Comparison of ENCODE assay signal across 14 mouse cellular contexts in the genomic region with DNA sequence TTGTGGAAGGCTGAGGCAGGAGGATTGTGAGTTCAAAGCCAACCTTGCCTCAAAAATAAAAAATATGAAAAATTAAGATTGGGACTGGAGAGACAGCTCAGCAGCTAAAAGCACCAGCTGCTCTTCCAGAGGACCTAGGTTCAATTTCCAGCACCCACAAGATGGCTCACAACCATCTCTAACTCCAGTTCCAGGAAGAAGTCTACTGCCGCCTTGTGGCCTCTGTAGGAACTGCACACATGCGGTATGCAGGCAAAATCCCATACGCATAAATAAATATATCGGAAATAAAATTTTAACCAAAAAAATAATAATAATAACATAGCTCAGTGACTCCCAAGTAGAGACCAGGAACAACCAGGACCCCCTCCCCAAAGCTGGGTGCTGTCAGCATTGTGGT. TPM values are rescaled to one million over a fixed set of nuclear protein-coding genes. Genes with fewer than 3 reads are reported as not detected.
DNase-seq lines count a peak whose midpoint lies in the region; ATAC-seq and TF ChIP-seq lines count a peak whose summit lies in the region.
"Had no signal": no experiment of that assay in that cellular context is flagged by ENCODE, and none has a peak within 500 bp of the region (broad histone marks: within the 10 kb centered on the region; RNA-seq: fewer than 3 reads in every experiment).

No protein-coding gene starts in this region.

- peak; percentile 26 for DNase-seq in heart, postnatal 4 days
- DNase-seq in neural tube, embryonic 10.5 days (ENCODE audit: extremely low spot score, low spot score) = peak; percentile 27
- DNase-seq in brain, embryonic 14.5 days (ENCODE audit: low read depth) = no peak
- DNase-seq in testis, postnatal 14 days (ENCODE audit: low spot score) = peak; percentile 62
- DNase-seq in urinary bladder, postnatal 4 days (ENCODE audit: low spot score in 2 of 2) = no peak
- DNase-seq in adrenal gland, adult 8-10 months = no peak
- DNase-seq: kidney, adult 11 months had no signal

- no peaks in the 10 kb centered on the region for H3K9me3 ChIP-seq in heart, embryonic 11.5 days (replicated peaks; ENCODE audit: control insufficient read depth, low read length)
- H3K9me3 ChIP-seq in neural tube, embryonic 15.5 days (replicated peaks) = no peaks in the 10 kb centered on the region
- H3K9me3 ChIP-seq: embryonic facial prominence, embryonic 10.5 days; forebrain, embryonic 13.5 days; heart, embryonic 13.5 days; limb, embryonic 13.5 days; midbrain, embryonic 15.5 days had no signal

- TF ChIP-seq POLR2A in brain, embryonic 14.5 days (IDR thresholded peaks at IDR 0.05; ENCODE audit: borderline replicate concordance, extremely low read depth, insufficient read depth, insufficient read length, poor library complexity, severe bottlenecking) = no peak

- no peak for ATAC-seq in heart, embryonic 11.5 days (replicated peaks; ENCODE audit: insufficient number of reproducible peaks, low FRiP score, low TSS enrichment)
- no peak for ATAC-seq in neural tube, embryonic 15.5 days (ENCODE audit: low FRiP score)
- ATAC-seq: forebrain, embryonic 13.5 days; midbrain, embryonic 15.5 days had no signal

- H3K27ac ChIP-seq in heart, embryonic 11.5 days (ENCODE audit: low read depth, low read length) = no peak overlapping the region
- H3K27ac ChIP-seq in neural tube, embryonic 15.5 days (replicated peaks) = no peak overlapping the region
- H3K27ac ChIP-seq: embryonic facial prominence, embryonic 10.5 days; forebrain, embryonic 13.5 days; heart, embryonic 13.5 days; limb, embryonic 13.5 days; midbrain, embryonic 15.5 days had no signal

- TF ChIP-seq CTCF in brain, embryonic 14.5 days (IDR thresholded peaks at IDR 0.05; ENCODE audit: borderline replicate concordance, extremely low read depth, insufficient read depth, insufficient read length) = peak; percentile 47; the same call in 1 of the 2 replicates

- no peaks in the 10 kb centered on the region for H3K36me3 ChIP-seq in heart, embryonic 11.5 days (ENCODE audit: control insufficient read depth, insufficient read depth, low read length)
- H3K36me3 ChIP-seq in neural tube, embryonic 15.5 days = no peaks in the 10 kb centered on the region
- H3K36me3 ChIP-seq: embryonic facial prominence, embryonic 10.5 days; heart, embryonic 13.5 days; limb, embryonic 13.5 days; midbrain, embryonic 15.5 days had no signal

- H3K4me3 ChIP-seq in heart, embryonic 11.5 days (ENCODE audit: low read depth, low read length) = no peak overlapping the region
- no peak overlapping the region for H3K4me3 ChIP-seq in neural tube, embryonic 15.5 days (replicated peaks)
- H3K4me3 ChIP-seq: embryonic facial prominence, embryonic 10.5 days; forebrain, embryonic 13.5 days; heart, embryonic 13.5 days; limb, embryonic 13.5 days; midbrain, embryonic 15.5 days had no signal

- H3K4me1 ChIP-seq in heart, embryonic 11.5 days (ENCODE audit: control insufficient read depth, insufficient read depth, low read length) = no peaks in the 10 kb centered on the region
- H3K4me1 ChIP-seq in neural tube, embryonic 15.5 days = peaks cover 8% of the 10 kb centered on the region; the same call in 1 of the 2 replicates

- H3K27me3 ChIP-seq in heart, embryonic 11.5 days (ENCODE audit: control insufficient read depth, insufficient read depth, low read length) = no peaks in the 10 kb centered on the region
- no peaks in the 10 kb centered on the region for H3K27me3 ChIP-seq in neural tube, embryonic 15.5 days (replicated peaks)
- H3K27me3 ChIP-seq: forebrain, embryonic 13.5 days; limb, embryonic 13.5 days; midbrain, embryonic 15.5 days had no signal

- 65% methylated on average over 4 of the region's 4 CpGs for WGBS in heart, embryonic 11.5 days (ENCODE audit: insufficient replicate concordance)
- 74% methylated on average over 4 of the region's 4 CpGs for WGBS in neural tube, embryonic 15.5 days

- H3K9ac ChIP-seq in heart, embryonic 11.5 days (ENCODE audit: low read depth, low read length) = no peak overlapping the region
- no peak overlapping the region for H3K9ac ChIP-seq in neural tube, embryonic 15.5 days (replicated peaks)
- H3K9ac ChIP-seq: forebrain, embryonic 13.5 days; heart, embryonic 13.5 days; limb, embryonic 13.5 days; midbrain, embryonic 15.5 days had no signal

- no peak overlapping the region for H3K4me2 ChIP-seq in heart, embryonic 11.5 days
- H3K4me2 ChIP-seq in neural tube, embryonic 15.5 days = no peak overlapping the region
- H3K4me2 ChIP-seq: forebrain, embryonic 13.5 days; heart, embryonic 13.5 days; limb, embryonic 13.5 days; midbrain, embryonic 15.5 days had no signal

RNA-seq across cellular contexts. Expression of gene Lrp3, which starts 51.4 kb away (rescaled TPM):
- total RNA-seq in heart, postnatal 4 days (2021) = 1 to 10 TPM; 6.9 TPM
- polyA plus RNA-seq in heart, embryonic 11.5 days (2014; fragmentation: Nextera tagmentation; extraction: Ambion mirVana) = 2.1 and 2.2 TPM in 2 replicates
- 22.7 and 28.2 TPM in 2 replicates for polyA plus RNA-seq in neural tube, embryonic 15.5 days (2015; fragmentation: Nextera tagmentation; extraction: Ambion mirVana)
- 94.2 and 106 TPM in 2 replicates for polyA plus RNA-seq in brain, embryonic 14.5 days (2012; rRNA removed)
- 10 to 100 TPM; 21.8 to 24.6 (median 24.3) TPM for total RNA-seq in adrenal gland, adult 8-10 months (2022)

RNA-seq across cellular contexts. Expression of gene Gpatch1, which starts 51.6 kb away (rescaled TPM):
- total RNA-seq in heart, postnatal 4 days (2021) = 10 to 100 TPM; 11.4 to 12.7 TPM
- 10.4 and 14.5 TPM in 2 replicates for polyA plus RNA-seq in heart, embryonic 11.5 days (2014; fragmentation: Nextera tagmentation; extraction: Ambion mirVana)
- polyA plus RNA-seq in neural tube, embryonic 15.5 days (2015; fragmentation: Nextera tagmentation; extraction: Ambion mirVana) = 18.8 and 19.3 TPM in 2 replicates
- polyA plus RNA-seq in brain, embryonic 14.5 days (2012; rRNA removed) = 14.6 and 14.8 TPM in 2 replicates
- total RNA-seq in adrenal gland, adult 8-10 months (2022) = 10 to 100 TPM; 17.8 to 22.9 (median 18.9) TPM

Comparison
In these comparisons a context has a peak if more than half of its experiments do, and no peak if none do; other contexts are left out.
1. DNase-seq: peak in heart, postnatal 4 days (single experiment), neural tube, embryonic 10.5 days (single experiment) and testis, postnatal 14 days (single experiment); none in brain, embryonic 14.5 days (single experiment), urinary bladder, postnatal 4 days (0 of 2) and adrenal gland, adult 8-10 months (single experiment).